Mouse (Mus musculus) induced T-regulatory cell, adult 2 months (primary cell): ENCODE results near the gene Gm20388.

Experiments
- DNase-seq: peaks from one replicate; pipeline ENCODE4 v3.0.0-alpha.2; 2012; ENCODE audit warnings: low read depth

The Gm20388 gene

DNA sequence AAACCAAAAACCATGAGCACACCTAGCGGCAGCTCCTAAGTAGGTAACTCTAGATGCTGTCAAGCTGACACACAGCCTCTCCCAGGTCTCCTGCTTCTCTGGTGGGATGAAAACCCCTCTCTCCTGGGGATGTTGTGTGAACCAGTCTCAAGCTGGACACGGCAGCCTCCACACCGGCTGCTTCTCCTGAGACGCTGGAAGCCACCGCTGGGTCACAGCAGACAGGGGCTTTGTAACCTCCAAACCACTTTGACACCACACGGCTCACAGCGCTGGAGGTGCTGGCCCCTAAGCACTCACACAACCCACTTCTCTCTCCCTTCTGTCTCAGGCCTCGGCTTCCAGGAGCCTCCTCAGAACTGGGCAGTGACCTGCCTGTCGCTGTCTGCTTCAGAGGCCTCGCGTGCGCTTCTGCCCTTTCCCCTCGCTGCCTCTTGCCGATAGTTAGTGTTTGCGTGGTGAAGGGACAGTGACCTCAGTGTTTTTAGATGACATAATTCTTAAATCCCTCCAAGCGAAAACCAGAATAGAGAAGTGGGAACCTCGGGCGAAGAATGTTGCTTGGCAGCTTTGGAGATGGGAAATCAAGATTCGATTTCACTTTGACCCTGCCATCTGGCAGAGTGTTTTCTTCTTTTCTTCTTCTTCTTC, 809.1 kb downstream of the Gm20388 start:
- DNase-seq: no peak

DNA sequence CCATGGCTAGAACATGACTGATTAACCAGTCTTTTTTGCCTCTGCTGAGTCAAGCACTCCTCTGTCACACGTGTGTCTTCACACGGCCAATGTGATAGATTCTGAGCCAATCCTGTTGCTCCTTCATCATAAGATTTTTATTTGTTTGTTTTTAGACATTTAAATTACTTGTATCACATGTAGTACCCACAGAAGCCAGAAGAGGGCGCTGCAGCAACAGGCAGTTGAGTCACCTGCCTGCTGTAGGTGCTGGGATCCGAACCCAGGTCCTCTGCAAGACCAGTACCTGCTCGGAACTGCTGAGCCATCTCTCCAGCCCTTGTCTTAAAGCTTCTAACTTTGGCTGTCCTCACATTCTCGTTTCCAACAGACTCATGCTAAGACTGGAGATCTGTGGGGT, 812.4 kb downstream of the Gm20388 start:
- DNase-seq: peak; percentile 51

DNA sequence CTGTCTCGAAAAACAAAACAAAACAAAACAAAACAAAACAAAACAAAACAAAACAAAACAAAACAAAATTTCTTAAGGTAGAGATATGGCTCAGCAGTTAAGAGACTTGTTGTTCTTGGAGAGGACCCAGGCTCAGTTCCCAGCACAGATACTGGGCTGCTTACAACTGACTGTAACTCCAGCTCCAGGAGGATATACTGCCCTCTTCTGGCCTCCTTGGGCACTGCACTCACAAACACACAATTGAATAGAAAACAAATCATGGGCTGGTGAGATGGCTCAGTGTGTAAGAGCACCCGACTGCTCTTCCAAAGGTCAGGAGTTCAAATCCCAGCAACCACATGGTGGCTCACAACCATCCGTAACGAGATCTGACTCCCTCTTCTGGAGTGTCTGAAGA, 813.5 kb downstream of the Gm20388 start:
- DNase-seq: peak; percentile 61

DNA sequence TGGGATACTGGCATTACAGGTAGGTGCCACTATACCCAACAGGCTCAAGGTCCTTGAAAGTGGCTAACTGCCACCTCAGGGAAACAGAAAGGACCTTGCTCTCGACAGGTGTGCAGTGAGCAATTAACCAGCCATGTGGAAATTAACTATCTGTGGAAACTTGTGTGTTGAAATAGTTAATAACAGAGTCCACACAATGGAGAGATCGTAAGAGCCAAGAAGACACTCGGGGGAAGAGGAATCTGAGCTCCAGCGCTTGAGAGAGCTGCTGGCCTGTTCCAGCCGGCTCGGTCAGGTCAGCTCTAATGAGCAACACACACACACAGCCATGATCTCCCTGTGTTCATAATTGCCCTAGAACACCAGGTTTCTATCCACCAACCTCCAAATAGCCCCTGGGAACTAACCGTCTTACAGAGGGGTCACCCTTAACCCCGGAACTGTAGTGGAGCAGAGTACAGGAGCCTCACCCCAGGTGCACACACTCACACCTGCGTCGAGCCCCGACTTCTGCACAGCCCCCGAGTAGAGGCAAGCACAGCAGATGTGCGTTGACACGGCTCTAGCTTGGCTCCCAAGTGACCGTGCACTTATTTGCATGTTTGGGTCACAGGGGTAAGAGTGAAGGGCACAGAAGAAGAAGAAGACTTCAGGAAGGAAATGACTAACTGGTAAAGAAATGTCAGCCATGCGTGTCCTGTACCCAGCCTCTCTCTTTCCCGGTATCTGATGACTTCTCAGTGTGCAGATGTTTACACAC, 814.4 kb downstream of the Gm20388 start:
- DNase-seq: no peak

DNA sequence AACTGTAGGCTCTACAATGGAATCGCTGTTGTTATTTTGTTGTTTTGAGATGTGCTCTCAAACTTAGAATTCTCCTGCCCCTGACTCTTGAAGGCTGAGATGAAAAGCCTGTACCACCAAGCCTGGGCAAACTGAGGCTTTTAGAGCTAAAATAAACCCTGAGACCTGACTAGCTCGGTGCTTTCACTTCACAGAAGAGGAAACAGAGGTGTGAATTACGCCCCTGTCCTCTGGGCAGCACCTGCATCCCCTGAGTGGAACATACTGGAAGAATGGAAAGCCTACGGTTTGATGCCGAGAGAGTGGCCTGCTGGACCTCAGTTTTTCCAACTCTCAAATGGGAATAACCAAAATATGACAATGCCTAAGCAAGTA, 814.9 kb downstream of the Gm20388 start:
- peak; percentile 70 for DNase-seq

DNA sequence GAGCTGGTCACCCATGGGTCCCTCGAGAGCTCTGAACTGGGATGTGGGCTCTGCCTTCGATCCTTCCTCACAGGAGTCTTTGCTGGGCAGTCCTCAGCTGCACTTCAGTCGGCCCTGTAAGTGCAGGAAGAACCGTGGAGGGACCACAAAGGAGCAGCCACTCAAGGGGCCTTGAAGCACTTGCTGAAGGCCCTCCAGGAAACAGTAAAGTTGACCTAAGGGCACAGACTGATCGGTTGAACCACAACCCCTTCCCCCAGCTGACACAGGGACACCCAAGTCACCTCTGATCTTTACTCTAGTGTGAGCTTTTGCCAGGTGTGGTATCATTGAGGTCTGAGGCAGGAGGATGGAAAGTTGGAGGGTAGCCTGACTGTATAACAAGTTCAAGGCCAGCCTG, 815.4 kb downstream of the Gm20388 start:
- DNase-seq: peak; percentile 53

DNA sequence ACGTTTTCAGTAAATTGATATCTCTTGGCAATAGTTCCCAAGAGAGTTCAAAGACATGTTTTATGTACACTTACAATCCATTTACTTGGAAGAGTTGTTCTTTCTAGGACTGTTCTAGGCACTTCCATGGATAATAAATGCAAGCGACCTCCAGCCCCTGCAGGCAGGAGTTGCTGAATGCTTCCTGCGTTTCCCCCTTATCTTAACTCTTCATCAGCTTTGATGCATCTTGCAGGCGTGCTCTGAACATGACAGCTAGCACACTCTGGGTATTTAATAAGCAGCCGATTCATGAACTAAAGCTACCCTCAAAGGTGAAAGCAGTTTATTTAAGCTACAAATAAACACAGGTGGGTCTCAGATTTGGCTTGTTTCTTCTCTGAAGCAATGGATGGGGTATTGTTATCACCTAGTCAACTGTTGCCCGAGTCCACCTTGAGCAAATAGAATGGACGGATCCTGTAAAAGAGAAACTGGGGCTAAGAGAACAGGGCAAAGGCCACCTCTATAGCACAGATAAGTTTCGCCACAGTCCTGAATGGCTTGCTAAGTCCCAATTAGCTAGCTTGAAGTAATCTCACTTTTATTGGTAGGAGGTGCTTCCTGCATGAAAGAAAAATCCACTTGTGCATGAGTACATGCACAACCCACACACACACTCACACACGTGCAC, 818.0 kb downstream of the Gm20388 start:
- peak; percentile 55 for DNase-seq

DNA sequence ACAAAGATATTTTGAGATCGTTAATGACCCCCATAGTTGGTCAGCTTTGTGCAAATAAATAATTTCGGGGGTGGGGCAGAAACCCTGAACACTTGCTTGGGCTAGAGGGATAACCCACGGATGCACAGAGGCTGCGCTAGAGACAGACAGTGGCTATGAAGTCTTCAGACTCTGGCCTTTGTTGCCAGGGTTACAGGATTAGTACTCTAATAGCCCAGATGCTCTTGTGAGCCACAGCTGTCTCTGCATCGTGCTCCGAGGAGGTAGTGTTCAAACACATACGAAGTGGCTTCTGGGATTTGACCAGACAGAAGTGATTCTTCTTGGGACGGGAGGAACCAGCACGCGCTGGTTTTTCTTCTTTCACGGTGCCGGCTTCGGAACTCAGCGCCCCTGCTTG, 820.9 kb downstream of the Gm20388 start:
- no peak for DNase-seq

DNA sequence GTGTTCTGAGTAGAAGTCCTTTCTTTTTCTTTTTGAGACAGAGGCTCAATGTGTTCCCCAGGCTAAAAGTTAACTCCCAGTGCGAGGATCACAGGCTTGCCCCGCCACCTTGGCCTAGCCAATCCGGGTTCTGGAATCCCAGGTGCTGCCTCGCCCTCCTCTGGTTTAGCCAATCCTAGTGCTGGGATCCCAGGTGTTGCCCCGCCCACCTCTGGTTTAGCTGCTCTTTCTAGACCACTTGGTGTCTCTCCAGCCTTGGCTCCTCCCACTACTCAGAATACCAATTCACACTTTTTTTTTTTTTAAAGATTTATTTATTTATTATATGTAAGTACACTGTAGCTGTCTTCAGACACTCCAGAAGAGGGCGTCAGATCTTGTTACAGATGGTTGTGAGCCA, 821.4 kb downstream of the Gm20388 start:
- no peak for DNase-seq

DNA sequence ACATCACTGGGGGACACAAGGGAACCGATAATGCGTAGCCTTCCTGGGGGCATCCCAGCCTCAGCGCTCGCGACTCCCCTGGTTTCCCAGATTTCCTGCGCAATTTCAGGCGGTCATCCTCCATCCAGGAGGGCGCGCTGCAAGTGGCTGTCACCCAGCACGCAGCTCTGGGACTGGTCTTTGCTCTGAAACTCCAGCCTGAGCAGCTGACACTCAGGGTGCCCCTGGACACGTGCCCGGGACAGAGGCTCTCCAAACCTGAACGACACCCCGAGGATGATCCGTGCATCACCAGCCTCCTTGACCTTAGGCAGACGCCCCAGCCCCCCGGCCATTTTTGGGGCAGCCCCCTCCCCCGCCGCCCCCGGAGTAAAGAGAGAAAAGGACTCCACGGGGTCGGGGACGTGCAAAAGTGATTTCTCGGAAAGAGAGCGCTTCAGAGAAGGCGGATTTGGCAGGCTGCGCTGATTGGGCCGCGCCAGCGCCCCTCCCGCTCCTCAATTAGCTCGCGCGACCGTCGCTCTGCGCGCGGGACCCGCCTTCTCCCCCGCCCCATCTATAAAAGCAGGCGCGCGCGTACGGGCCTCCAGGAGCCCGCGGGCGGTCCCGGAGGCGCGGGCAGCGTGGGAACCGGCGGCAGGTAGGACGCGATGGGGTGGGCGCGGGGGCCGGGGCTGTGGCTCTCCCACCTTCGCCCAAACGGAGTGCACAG, 825.3 kb downstream of the Gm20388 start, which contains the start of gene Irf8:
Gene Irf8 (plus strand): TSS at position 589 of the 712 bp plus-strand sequence.
- peak; percentile 96 for DNase-seq

DNA sequence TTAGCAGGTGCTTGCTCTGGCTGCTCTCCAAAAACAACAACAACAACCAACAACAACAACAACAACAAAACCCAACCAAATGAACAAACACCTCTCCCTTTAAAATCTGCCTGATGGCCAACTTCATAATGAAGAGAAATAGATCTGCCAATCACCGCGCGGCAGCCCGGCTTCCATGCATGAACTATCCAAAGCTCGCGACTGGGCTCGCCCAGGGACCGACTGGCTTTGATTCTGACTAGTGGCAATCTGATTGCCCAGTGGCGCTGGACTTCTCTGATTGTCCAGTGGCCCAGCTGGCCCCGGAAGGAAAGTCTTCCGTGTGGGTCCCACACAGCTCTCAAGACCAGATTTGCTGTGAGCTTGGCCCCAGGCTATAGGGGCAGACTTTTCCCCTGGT, 825.8 kb downstream of the Gm20388 start:
- no peak for DNase-seq

DNA sequence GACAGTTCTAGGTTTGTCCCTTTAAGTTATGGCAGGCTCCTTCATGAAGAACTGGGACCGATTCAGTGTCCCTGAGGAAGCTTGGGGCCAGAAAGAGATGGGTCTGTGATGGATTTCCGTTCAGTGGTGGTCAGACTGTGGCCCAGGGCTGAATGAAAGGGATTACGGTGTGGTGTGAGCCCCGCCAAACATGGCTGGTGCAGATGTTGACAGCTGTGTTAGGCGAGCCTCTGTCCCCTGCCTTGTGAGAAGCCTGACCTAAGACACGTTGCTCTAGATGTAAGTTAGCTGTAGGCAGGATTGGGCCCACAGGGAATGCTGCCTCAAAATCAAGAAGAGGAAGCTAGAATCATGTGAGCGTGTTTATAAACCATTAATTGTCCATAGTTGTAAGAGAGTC, 826.5 kb downstream of the Gm20388 start:
- DNase-seq: no peak

DNA sequence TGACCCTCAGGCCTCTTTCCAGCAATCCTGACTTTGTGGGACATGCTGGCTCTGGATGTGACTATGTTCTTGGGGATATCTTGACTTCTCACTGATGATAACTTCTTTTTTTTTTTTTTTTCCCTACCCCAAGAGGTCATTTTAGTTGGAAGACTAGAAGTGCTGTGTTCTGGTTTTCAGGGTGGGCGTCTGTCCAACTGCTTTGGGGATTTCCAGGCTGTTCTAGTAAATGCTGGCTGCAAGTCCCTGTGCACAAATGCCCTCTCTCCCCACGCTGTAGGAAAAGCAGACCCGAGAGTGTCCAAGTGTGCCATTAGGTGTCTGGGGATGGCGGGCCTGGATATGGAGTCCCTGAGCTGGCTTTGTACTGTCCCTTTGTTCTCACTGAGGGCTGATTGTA, 828.1 kb downstream of the Gm20388 start:
- no peak for DNase-seq

DNA sequence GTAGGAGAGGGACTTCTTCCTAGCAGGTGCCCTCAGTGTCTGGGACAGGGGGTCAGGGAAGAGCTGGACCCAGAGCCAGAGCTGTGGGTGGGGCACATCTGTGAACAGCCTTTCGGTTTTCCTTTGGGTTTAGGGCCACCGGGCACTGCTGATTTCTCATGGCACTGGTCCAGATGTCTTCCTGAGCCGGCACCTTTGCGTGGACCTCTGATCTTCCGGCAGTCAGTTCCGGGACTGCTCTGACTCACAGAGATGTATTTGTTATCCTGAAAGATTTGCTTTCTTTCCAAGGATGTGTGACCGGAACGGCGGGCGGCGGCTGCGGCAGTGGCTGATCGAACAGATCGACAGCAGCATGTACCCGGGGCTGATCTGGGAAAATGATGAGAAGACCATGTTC, 828.9 kb downstream of the Gm20388 start:
- DNase-seq: no peak

DNA sequence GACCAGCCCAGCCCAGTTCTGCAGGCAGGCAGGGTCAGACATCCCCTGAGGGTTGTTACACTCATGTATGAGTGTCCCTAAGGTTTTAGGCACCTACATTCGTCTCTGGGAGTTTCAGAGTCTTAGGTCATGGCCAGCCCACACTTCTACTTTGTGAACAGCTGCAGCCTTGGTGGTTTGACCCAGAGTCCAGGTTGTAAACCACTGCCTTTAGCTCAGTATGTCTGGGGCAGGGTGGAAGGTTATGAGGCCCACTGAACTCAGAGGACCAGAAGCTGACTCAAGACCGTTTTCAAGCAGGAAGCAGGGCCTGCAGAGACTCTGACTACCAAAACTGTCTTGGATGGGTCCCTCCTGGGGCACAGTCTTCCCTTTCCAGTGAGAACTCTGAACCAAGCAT, 829.9 kb downstream of the Gm20388 start:
- DNase-seq: no peak

DNA sequence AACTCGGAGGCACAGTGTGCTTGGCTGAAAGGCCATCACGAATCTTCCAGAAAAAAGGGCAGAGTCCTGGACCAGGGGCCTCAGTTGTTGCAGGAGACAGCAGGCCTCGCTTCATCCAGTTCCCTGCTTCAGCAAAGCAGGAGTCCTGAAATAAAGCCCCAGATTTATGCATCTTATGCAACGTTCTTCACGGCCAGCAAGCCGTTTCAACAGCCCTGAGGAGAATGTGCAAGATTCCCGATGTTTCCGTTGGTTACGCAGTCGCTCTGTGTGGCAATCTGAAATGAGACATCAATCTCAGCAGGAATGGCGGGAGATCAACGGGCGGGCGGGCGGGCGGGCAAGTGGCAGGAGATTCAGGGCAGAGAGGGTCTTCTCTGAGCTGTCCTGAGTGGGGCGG, 830.4 kb downstream of the Gm20388 start:
- no peak for DNase-seq

DNA sequence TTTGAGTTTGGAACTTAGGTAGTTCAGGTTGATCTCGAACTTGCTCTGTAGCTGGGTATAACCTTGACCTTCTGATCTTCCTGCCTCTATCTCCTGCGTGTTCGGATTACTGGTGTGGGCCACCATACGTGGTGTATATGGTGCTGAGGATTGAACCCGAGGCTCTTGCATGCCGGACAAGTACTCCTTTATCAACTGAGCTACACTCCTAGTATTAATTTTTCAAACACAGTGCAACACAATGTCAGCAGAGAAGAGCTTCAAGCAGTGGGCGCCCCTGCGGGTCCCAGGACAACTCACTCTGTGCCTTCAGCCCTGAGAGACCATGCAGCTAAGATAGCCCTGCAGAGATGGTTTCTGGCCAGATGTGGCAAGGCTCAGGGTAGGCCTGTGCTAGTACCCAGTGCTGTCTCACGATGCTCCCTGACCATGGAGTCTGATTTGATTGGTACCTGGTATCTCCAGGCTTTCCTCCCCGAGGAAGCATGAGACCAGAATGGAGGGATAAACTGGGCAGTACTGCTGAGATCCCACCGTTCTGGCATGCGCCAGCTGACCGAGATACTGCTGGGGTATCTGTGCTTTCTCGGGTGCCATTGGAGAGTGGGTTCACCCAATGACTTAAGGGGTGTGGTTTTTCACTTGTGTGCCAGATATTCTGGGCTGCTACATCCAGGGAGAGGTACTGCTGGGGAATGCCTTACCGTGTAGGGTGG, 831.3 kb downstream of the Gm20388 start:
- no peak for DNase-seq

DNA sequence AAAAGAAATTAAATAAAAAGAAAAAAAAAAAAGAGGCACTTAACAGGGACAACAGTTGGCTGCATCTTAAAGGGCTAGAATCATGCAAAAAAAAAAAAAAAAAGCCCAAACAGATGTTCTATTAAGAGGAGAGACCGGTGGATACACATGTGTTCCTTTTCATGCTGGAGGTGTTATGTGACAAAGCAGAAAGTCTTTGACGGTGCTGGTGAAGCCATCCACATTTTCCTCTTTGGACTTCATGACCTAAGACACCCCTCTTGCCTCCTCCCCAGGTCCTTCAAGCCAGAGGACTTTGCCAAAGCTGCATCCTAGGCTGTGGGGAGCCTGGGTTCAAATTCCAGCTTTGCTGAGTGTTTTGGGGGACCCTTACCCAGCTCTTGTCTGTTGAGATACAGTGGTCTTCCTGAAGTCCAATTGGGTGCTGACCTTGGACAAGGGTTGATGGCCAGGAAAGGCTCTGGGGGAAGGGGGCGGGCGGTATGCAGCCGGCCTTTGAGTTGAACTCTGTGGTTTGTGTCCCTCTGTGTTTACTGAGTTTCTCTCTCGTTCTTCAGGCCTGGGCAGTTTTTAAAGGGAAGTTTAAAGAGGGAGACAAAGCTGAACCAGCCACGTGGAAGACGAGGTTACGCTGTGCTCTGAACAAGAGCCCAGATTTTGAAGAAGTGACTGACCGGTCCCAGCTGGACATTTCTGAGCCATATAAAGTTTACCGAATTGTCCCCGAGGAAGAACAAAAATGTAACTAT, 832.7 kb downstream of the Gm20388 start:
- DNase-seq: no peak

DNA sequence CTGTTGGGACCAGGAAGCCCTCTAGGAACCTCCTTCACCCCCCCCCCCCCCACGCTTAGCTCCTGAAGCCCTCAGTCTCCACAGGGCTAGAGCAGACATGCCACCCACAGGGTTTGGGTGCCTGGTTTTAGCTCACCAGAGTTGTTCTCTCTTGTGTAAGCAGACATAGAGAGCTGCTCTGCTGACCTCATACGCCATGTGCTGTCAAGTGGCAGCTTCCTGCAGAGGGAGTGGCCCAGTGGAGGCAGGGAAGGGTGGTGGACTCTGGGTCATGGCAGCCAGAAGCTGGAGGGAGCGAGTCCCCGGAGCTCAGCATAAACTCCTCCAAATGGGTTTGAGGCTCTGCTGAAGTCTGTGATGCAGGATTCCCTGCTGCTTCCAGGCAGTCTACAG, 833.3 kb downstream of the Gm20388 start:
- no peak for DNase-seq

DNA sequence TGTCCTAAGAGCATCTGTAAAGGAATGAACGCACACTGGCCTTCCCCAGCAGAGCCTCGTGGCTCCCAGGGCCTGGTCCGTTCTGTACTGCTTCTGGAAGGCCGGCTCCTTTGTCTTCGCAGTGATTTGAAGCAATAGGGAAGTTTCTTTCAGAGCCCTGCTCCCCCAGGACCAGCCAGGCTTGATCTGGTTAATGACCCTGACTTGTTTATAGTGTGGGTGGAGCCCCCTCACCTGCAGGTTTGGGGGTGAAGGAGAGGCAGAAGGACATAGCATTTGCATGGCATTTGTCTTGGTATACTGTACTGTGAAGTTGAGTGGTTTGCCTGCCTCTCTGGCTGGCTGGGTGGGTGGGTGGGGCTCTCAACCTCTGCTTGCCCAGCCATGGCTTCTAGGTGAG, 833.8 kb downstream of the Gm20388 start:
- no peak for DNase-seq

DNA sequence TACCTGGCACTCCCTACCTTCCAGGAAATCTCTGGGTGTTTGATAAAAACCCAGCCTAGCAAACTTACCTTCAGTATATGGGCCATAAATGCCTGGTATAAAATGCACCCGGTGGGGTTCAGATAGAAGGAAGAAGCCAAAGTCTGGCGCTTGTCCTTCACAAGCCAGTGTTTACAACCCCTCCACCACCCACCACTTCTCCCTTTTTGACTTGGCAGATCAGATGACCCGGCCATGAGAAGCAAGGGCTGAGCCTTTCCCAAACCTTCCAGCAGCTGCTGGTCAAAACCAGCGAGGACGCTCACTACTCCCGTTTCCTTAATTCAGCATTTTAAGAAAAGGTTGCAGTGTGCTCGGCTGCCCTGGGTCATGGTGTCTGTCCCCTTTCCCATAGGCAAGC, 834.6 kb downstream of the Gm20388 start:
- DNase-seq: no peak
